Mouse (Mus musculus): ENCODE data around the gene Cyp4b1.
"Not testable (repeated sequence)": the region's sequence is repeated elsewhere in the genome, so short reads cannot be mapped to it uniquely, and the experiment has no call there.

The Cyp4b1 gene

GRCm38 (mm10) chr4:115647580-115647979, at the start of gene Cyp4b1:
TSS of gene Cyp4b1 (minus strand) at chr4:115647723.
- DNase-seq (ENCODE audit: low spot score), result no peak

- DNase-seq (ENCODE audit: low spot score), result no peak
These were observed 38.8 kb upstream of the Cyp4b1 start for GRCm38 (mm10) chr4:115686299-115686698.

GRCm38 (mm10) chr4:115659190-115659589, 11.7 kb upstream of the Cyp4b1 start:
- DNase-seq (ENCODE audit: low spot score), result no peak

- no peak for DNase-seq (ENCODE audit: low spot score)
These were observed 10.3 kb upstream of the Cyp4b1 start for GRCm38 (mm10) chr4:115657867-115658249.

GRCm38 (mm10) chr4:115657104-115657866, 9.8 kb upstream of the Cyp4b1 start:
- no peak for DNase-seq (ENCODE audit: low spot score)

GRCm38 (mm10) chr4:115656535-115656922, 9.0 kb upstream of the Cyp4b1 start:
- not testable (repeated sequence) for DNase-seq (ENCODE audit: low spot score)

GRCm38 (mm10) chr4:115655841-115656534, 8.5 kb upstream of the Cyp4b1 start:
- DNase-seq (ENCODE audit: low spot score), result not testable (repeated sequence)

GRCm38 (mm10) chr4:115650866-115651265, 3.3 kb upstream of the Cyp4b1 start:
- no peak for DNase-seq (ENCODE audit: low spot score)

- DNase-seq (ENCODE audit: low spot score), result no peak
These were observed 1.8 kb upstream of the Cyp4b1 start for GRCm38 (mm10) chr4:115649344-115649743.

GRCm38 (mm10) chr4:115648752-115649151, 1.2 kb upstream of the Cyp4b1 start:
- no peak for DNase-seq (ENCODE audit: low spot score)

GRCm38 (mm10) chr4:115645371-115645770, 2.2 kb downstream of the Cyp4b1 start:
- DNase-seq (ENCODE audit: low spot score), result no peak

GRCm38 (mm10) chr4:115642967-115643754, 4.4 kb downstream of the Cyp4b1 start:
- DNase-seq (ENCODE audit: low spot score), result no peak

GRCm38 (mm10) chr4:115625560-115625959, 22.0 kb downstream of the Cyp4b1 start:
- not testable (repeated sequence) for DNase-seq (ENCODE audit: low spot score)

GRCm38 (mm10) chr4:115614005-115614404, 33.5 kb downstream of the Cyp4b1 start:
- no peak for DNase-seq (ENCODE audit: low spot score)

- DNase-seq (ENCODE audit: low spot score), result not testable (repeated sequence)
These were observed 46.9 kb downstream of the Cyp4b1 start, which contains the start of gene Cyp4a32 for GRCm38 (mm10) chr4:115600611-115601010. TSS of gene Cyp4a32 (plus strand) at chr4:115600969.

- DNase-seq (ENCODE audit: low spot score), result no peak
These were observed 50.6 kb downstream of the Cyp4b1 start for GRCm38 (mm10) chr4:115596824-115597336.

- no peak for DNase-seq (ENCODE audit: low spot score)
These were observed 51.2 kb downstream of the Cyp4b1 start for GRCm38 (mm10) chr4:115596357-115596756.

- DNase-seq (ENCODE audit: low spot score), result no peak
These were observed 64.5 kb downstream of the Cyp4b1 start for GRCm38 (mm10) chr4:115583036-115583435.

- DNase-seq (ENCODE audit: low spot score), result no peak
These were observed 71.7 kb downstream of the Cyp4b1 start for GRCm38 (mm10) chr4:115575776-115576175.

- DNase-seq (ENCODE audit: low spot score), result no peak
These were observed 72.3 kb downstream of the Cyp4b1 start for GRCm38 (mm10) chr4:115575255-115575654.

Data from testis, postnatal 10 days (tissue).